Mouse (Mus musculus) hindbrain, embryonic 15.5 days (tissue): ENCODE results near the gene Ano9. TPM values are rescaled to one million over a fixed set of nuclear protein-coding genes. Genes with fewer than 3 reads are reported as not detected.

Experiments
- ATAC-seq: fragments of 200-750 bp; cut with Nextera tagmentation; 2 replicates; pipeline ENCODE4 v1.8.0; 2017; ENCODE audit warnings: low read depth, moderate number of reproducible peaks, moderate TSS enrichment; ENCODE audit not compliant: low FRiP score
- H3K27ac ChIP-seq: fragments of 300-500 bp; sonication (generic); replicated peaks from 2 replicates; pipeline ENCODE4 v1.5.1; 2015; ENCODE audit warnings: mild to moderate bottlenecking, inconsistent platforms
- H3K27me3 ChIP-seq: fragments of 300-500 bp; sonication (generic); 2 replicates; pipeline ENCODE4 v1.6.1; 2015; ENCODE audit warnings: control low read depth, inconsistent platforms
- H3K36me3 ChIP-seq: fragments of 300-500 bp; sonication (generic); 2 replicates; pipeline ENCODE4 v1.6.1; 2015; ENCODE audit warnings: control low read depth, inconsistent platforms
- H3K4me1 ChIP-seq: fragments of 300-500 bp; sonication (generic); replicated peaks from 2 replicates; pipeline ENCODE4 v1.6.1; 2015; ENCODE audit warnings: control low read depth, inconsistent platforms
- H3K4me2 ChIP-seq: fragments of 300-500 bp; sonication (generic); 2 replicates; pipeline ENCODE4 v1.6.1; 2015; ENCODE audit warnings: moderate library complexity, mild to moderate bottlenecking, inconsistent platforms
- H3K4me3 ChIP-seq: fragments of 300-500 bp; sonication (generic); 2 replicates; pipeline ENCODE4 v1.5.1; 2015; ENCODE audit warnings: mild to moderate bottlenecking, inconsistent platforms
- H3K9ac ChIP-seq: fragments of 300-500 bp; sonication (generic); 2 replicates; pipeline ENCODE4 v1.6.1; 2015; ENCODE audit warnings: inconsistent platforms
- H3K9me3 ChIP-seq: fragments of 300-500 bp; sonication (generic); 2 replicates; pipeline ENCODE4 v1.6.1; 2016; ENCODE audit warnings: control low read depth, inconsistent platforms
- WGBS: fragments of 180-500 bp; shearing (Covaris S2); methylation state at CpG from one replicate; pipeline ENCODE4 v1.1.7; 2015; 5-methylcytosine and 5-hydroxymethylcytosine counted together
- polyA plus RNA-seq: library from polyadenylated mRNA; unstranded; fragments of >200 nt; fragmentation: Nextera tagmentation; extraction: Ambion mirVana; gene quantifications from 2 replicates; pipeline ENCODE4 v1.2.1, GENCODE M21; 2015

The Ano9 gene
- polyA plus RNA-seq, 1 experiment from 2014 or later, result 0.47 TPM

DNA sequence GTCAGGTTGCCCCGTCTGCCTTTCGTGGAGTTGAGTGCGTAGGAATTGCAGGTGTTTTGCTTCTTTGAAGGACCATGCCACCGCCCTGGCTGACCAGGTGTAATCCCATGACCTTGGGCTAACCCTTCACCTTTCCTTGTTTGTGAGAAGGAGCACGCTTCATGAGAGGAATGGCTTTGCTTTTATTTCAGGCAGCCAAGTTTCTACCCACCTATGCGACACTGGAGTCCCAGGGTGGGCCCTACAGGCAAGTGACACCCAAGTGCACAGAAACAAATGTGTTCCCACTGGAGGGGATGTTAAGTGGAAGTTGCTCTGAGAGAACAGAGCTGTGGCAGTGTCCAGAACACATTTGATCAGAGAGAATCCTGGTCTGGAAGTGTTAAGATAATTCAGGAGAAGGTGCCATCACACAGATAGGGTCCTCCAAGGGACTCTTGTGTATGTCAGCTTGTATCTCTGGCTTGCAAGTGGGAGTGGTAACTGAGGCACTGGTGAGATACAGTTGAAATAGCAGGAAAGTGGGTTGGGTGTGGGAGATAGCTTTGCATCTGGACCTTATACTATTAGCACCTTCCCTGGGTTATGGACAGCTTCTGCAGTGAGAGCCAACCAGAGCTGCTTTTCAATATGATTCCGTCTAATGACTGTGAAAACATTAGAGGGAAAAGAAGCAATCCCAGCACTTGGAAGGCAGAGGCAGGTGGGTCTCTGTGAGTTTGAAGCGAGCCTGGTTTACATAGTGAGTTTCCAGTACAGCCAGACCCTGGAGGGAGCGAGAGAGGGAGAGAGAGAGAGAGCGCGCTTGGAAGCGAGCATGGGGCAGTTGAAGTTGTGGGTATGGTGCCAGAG, 14.5 kb upstream of the Ano9 start:
- Histone ChIP-seq H3K9ac (peak overlapping the region; percentile 90), H3K9me3 (no peaks in the 10 kb centered on the region), H3K4me3 (peak overlapping the region; percentile 97), H3K27ac (no peak overlapping the region), H3K4me1 (peaks cover 23% of the 10 kb centered on the region), H3K27me3 (no peaks in the 10 kb centered on the region), H3K36me3 (peaks cover 19% of the 10 kb centered on the region), H3K4me2 (peak overlapping the region; percentile 90)
- ATAC-seq, result no peak
- WGBS, result 60% methylated on average over 12 of the region's 12 CpGs

DNA sequence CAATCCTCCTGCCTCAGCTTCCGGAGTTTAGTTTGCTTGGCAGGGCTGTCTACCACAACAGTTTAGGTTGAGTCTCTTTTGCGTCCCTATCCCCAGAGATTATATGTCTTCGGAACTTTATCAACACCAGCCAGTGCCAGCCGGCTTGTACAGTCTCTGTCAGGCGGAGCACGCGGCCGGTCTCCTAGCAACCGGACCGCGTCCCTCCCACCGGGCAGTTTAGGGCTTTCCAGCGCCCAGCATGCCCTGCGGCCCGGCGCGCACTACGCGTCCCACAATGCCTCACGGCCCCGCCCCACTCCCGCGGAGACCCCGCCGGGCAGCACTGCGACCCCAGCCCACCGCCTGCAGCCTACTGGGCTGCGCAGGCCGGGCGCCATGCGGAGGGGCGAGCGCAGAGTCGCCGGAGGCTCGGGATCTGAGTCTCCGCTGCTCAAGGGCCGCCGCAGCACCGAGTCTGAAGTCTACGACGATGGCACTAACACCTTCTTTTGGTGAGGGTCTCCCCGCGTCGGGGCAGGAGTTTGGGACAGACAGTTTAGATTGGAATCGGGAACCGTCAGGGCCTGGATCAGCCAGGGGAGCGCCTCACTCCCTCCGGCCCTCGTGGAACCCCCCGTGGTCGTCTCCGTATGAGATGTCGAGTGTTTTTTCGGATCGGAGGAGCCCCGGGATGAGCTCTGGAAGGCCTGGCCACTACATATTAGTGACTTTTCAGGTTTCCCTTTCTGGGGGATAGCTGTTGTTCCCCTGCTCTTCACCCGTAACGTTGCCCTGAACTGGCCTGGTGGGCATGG, 13.6 kb upstream of the Ano9 start:
- under 1% methylated on average over 59 of the region's 59 CpGs for WGBS
- H3K9ac ChIP-seq, result peak overlapping the region; percentile 90

DNA sequence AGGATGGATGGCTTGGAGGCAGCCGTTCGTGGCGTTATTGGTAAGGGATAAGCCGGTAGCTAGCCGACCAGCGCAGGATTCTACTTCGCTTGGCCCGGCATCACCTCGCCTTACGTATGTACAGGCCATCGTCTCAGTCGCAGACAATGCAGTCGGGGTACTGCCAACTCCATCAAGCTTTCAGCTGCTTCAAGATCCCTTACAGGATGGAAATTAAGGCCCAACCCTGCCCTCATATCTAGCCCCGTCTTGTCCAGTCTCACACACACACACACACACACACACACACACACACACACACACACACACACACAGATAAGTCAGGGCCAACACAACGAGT, 5.9 kb upstream of the Ano9 start:
- H3K36me3 ChIP-seq, result no peaks in the 10 kb centered on the region

More for the DNA sequence above, 13.6 kb upstream of the Ano9 start:
- ATAC-seq, result peak; percentile 99
- peak overlapping the region; percentile 75 for H3K27ac ChIP-seq
- H3K4me3 ChIP-seq, result peak overlapping the region; percentile 97
- H3K9me3 ChIP-seq, result no peaks in the 10 kb centered on the region
- peaks cover 23% of the 10 kb centered on the region for H3K4me1 ChIP-seq
- H3K4me2 ChIP-seq, result peak overlapping the region; percentile 90
- H3K36me3 ChIP-seq, result peaks cover 10% of the 10 kb centered on the region
- no peaks in the 10 kb centered on the region for H3K27me3 ChIP-seq

DNA sequence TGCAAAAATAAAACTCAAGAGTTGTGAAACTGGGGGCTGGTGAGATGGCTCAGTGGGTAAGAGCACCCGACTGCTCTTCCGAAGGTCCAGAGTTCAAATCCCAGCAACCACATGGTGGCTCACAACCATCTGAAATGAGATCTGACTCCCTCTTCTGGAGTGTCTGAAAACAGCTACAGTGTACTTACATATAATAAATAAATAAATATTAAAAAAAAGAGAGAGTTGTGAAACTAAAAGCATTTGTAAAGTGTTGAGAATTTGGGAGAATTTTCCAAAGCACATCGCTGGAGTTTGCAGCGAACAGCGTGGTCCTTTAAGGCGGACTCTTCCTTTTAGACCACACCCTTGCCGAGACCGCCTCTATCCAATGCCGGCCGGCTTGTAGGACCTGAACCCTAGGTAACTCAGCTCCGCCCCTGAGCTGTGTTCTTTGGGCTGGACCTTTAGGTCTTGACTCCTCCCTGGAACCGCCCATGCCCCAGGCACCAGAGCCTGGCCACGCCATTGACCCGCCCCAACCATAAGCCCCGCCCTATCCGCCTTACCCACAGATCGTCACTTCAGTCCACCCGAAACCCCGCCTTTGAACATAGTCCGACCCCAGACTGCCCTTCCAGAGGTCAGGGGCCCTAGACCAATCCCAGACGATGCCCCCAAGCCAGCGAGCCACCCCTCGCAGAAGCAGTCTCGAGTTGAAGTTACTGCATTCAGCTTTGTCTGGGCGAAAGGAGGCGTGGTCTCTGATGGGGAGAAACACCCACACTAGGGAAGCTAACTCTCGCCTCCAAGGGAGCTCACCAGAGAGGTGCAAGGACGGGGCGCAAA, 5.3 kb upstream of the Ano9 start:
- H3K4me2 ChIP-seq, result peak overlapping the region; percentile 70
- no peaks in the 10 kb centered on the region for H3K27me3 ChIP-seq
- H3K9me3 ChIP-seq, result no peaks in the 10 kb centered on the region
- H3K27ac ChIP-seq, result peak overlapping the region; percentile 88
- peak overlapping the region; percentile 64 for H3K9ac ChIP-seq
- H3K36me3 ChIP-seq, result no peaks in the 10 kb centered on the region
- peaks cover 6% of the 10 kb centered on the region; the same call in 1 of the 2 replicates for H3K4me1 ChIP-seq
- 2% methylated on average over 29 of the region's 29 CpGs for WGBS
- peak; percentile 98 for ATAC-seq
- H3K4me3 ChIP-seq, result peak overlapping the region; percentile 76

More for the DNA sequence above, 5.9 kb upstream of the Ano9 start:
- H3K4me1 ChIP-seq, result peaks cover 6% of the 10 kb centered on the region; the same call in 1 of the 2 replicates
- ATAC-seq, result no peak
- no peaks in the 10 kb centered on the region for H3K9me3 ChIP-seq
- peak overlapping the region; percentile 70 for H3K4me2 ChIP-seq
- WGBS, result 1% methylated on average over 15 of the region's 15 CpGs
- peak overlapping the region; percentile 88 for H3K27ac ChIP-seq
- no peaks in the 10 kb centered on the region for H3K27me3 ChIP-seq
- H3K9ac ChIP-seq, result peak overlapping the region; percentile 64
- peak overlapping the region; percentile 76 for H3K4me3 ChIP-seq

DNA sequence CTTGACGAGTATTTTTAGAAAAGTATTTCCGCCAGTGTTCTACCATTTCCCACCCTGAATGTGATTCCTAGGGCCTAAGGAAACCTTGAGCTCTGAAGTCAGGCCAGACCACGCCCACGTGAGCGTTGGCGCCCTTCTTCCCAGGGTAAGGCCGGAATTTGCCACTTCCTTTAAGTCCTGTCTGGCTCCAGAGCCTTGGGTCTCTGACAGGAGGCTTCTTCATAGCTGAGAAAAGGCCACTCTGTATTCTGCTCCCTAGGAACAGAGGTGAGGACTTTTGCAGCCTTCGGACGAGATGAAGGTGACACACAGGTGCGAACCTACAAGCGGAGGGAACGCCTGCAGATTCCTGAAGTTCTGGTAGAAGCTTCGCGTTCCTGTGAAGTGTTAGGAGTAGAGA, 4.6 kb upstream of the Ano9 start, which contains the start of gene Ptdss2:
Gene Ptdss2, plus strand, starts transcription at position 138 of the 400 bp plus-strand sequence.
- 57% methylated on average over 14 of the region's 14 CpGs for WGBS
- H3K27me3 ChIP-seq, result peaks cover 4% of the 10 kb centered on the region

DNA sequence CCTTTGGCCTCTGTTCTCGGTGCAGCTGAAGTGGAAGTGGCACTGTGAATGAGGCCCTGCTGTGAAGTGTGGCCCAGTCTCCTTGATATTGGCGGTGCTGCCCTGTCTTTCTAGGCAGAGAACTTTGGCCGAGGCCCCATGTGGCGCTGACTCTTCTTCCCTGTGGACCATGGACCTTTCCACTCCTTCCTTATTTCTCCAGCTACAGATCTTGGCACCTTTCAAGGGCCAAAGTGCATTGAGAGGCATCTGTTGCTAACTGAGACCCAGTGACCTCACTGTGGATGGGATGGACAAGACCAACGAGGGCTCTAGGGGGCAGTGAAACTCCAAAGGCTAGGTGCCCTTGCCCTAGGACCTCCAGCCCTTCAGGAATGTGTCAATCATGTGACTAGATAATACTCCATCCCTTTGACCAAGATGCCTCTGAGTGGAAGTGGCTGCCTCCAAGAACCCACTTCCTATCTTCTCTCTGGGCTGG, 3.5 kb upstream of the Ano9 start:
- Histone ChIP-seq H3K27ac (no peak overlapping the region), H3K9ac (no peak overlapping the region), H3K4me1 (peaks cover 6% of the 10 kb centered on the region; the same call in 1 of the 2 replicates), H3K9me3 (no peaks in the 10 kb centered on the region), H3K4me3 (no peak overlapping the region), H3K4me2 (no peak overlapping the region), H3K27me3 (peaks cover 9% of the 10 kb centered on the region), H3K36me3 (no peaks in the 10 kb centered on the region)
- WGBS, result 73% methylated on average over 5 of the region's 5 CpGs
- no peak for ATAC-seq

More for the DNA sequence above, 4.6 kb upstream of the Ano9 start, which contains the start of gene Ptdss2:
- Histone ChIP-seq H3K4me2 (peak within 1 kb of the TSS; percentile 70), H3K27ac (peak within 1 kb of the TSS; percentile 88), H3K9ac (peak within 1 kb of the TSS; percentile 64), H3K4me3 (peak within 1 kb of the TSS; percentile 76), H3K36me3 (no peaks in the 10 kb centered on the region), H3K4me1 (peaks cover 6% of the 10 kb centered on the region; the same call in 1 of the 2 replicates), H3K9me3 (no peaks in the 10 kb centered on the region)
- ATAC-seq, result no peak

DNA sequence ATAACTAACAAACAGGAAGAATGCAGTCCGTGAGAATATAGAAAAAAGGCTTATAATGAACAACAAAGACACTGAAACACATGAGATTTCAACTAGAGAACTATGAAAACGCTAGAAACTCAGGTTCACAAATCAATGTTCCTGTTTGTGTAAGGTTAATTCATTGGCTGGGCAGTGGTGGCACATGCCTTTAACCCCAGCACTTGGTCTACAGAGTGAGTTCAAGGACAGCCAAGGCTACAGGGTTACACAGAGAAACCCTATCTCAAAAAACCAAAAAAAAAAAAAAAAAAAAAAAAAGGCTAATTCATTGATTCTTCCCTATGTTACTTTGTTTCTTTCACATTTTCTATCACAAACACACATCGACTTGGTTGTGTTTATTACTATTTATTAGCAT, 3.0 kb upstream of the Ano9 start:
- ATAC-seq, result no peak
- Histone ChIP-seq H3K36me3 (no peaks in the 10 kb centered on the region), H3K9ac (no peak overlapping the region), H3K4me1 (peaks cover 6% of the 10 kb centered on the region; the same call in 1 of the 2 replicates), H3K4me3 (no peak overlapping the region), H3K4me2 (no peak overlapping the region), H3K27me3 (peaks cover 9% of the 10 kb centered on the region), H3K9me3 (no peaks in the 10 kb centered on the region), H3K27ac (no peak overlapping the region)
- 82% methylated on average over 3 of the region's 3 CpGs for WGBS

DNA sequence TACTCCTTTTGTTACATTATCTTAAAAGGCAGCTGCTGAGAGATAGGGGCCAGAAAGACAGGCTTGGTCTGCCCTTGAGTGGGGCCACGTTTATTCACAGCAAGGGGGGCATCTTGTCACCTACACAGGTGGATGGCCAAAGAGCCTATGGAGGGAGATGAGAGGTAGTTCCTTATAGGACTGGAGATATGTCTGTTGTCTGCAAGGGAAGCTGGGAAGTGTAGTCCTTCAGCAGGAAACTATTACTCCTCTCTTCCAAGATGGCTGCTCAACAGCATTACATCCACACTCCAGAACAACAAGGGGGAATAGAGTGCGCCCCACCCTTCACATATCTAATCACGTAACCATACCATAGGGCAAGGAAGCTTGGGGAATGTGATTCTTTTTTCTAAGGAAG, 1.9 kb upstream of the Ano9 start:
- Histone ChIP-seq H3K27ac (no peak overlapping the region), H3K4me1 (peaks cover 6% of the 10 kb centered on the region; the same call in 1 of the 2 replicates), H3K36me3 (no peaks in the 10 kb centered on the region), H3K4me3 (no peak overlapping the region), H3K9ac (no peak overlapping the region), H3K9me3 (no peaks in the 10 kb centered on the region), H3K4me2 (no peak overlapping the region), H3K27me3 (peaks cover 9% of the 10 kb centered on the region)
- WGBS, result 74% methylated on average over 3 of the region's 3 CpGs
- ATAC-seq, result no peak

DNA sequence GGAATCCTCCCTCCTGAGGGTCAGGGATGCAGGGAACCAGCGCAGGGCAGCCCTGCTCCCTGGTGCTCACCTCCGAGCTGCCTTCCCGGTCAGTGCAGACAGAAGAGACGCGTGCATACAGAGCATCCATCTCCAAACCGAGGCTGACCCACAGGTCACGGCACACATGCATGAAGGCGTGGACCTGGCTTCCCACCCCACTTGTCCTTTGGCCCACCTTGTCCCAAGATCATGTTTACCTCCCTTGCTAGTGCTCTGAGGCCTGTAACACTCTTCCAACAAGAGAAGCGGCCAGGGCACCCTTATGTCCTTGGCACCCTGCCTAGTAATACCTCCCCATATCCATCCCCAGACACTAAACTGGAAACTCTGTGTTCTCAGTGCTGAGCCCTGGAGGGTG, 1.7 kb downstream of the Ano9 start:
- Histone ChIP-seq H3K27me3 (peaks cover 9% of the 10 kb centered on the region), H3K4me3 (no peak overlapping the region), H3K9me3 (no peaks in the 10 kb centered on the region), H3K4me2 (no peak overlapping the region), H3K36me3 (no peaks in the 10 kb centered on the region), H3K4me1 (no peaks in the 10 kb centered on the region), H3K9ac (no peak overlapping the region), H3K27ac (no peak overlapping the region)
- no peak for ATAC-seq
- 92% methylated on average over 9 of the region's 9 CpGs for WGBS

DNA sequence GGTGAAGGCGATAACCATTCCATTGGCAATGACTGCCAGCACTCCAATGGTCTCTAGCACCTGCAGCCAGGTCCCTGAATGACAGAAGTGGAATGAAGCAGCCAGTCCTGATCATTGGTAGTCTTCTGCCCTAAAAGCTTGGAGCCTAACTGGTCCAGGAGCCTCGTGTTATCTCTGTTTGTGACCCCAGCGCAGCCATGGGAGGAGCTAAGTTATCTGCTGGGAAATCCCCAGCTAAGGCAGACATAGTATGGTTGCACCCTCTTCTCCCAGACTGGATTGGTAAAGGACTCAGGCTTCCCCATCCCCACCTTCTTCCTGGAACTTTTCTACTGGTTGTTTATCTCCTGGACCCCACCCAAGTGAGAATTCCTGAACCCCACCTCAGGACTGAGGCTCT, 14.4 kb downstream of the Ano9 start:
- WGBS, result 80% methylated on average over 3 of the region's 3 CpGs
- H3K9me3 ChIP-seq, result no peaks in the 10 kb centered on the region
- no peak for ATAC-seq
- no peak overlapping the region for H3K4me2 ChIP-seq
- peaks cover 13% of the 10 kb centered on the region for H3K4me1 ChIP-seq
- no peak overlapping the region for H3K4me3 ChIP-seq
- no peak overlapping the region for H3K27ac ChIP-seq
- peaks cover 38% of the 10 kb centered on the region for H3K27me3 ChIP-seq
- H3K36me3 ChIP-seq, result no peaks in the 10 kb centered on the region
- H3K9ac ChIP-seq, result no peak overlapping the region

DNA sequence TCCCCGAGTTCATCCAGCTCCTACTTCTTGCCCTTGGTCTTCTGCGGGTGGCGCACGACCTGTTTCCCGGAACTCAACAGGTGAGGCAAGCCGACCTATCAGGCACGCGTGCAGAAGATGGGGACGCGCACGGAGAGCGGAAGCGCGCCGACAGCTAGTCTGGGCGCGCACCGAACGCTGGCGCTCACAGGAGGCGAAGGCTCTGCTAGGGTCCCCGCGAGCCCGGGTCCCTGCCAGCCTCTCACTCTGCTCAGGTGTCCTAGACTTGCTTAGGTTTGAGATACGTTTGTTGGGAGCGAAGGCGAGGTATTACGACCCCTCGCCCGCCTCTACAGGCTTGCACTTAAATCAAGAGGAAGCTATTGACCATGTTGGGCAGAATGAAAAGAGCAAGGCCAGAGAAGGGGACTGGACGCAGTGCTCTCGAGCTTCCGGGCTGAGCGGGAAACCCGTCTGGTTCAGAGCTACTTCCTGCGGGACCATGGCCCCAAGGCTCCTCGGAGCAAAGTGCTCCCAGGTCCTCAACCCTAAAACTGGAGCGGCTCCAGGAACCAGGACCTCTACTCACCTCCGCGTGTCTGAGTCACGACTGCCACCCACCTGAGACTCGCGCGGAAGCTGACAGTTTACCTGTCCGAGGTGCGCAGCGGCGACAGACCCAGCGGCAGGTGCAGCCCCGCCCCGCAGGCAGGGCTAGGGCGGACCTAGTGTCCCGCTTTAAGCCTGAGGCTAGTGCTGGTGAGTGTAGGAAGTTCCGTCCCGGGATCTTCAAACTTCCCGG, 17.5 kb downstream of the Ano9 start, which contains the start of gene Sigirr:
Gene Sigirr, minus strand, starts transcription at position 662 of the 781 bp plus-strand sequence.
- peak within 1 kb of the TSS; percentile 43 for H3K9ac ChIP-seq
- peaks cover 13% of the 10 kb centered on the region for H3K4me1 ChIP-seq
- peak within 1 kb of the TSS; percentile 48 for H3K4me3 ChIP-seq
- H3K27me3 ChIP-seq, result peaks cover 42% of the 10 kb centered on the region
- H3K4me2 ChIP-seq, result peak within 1 kb of the TSS; percentile 87
- H3K9me3 ChIP-seq, result no peaks in the 10 kb centered on the region
- H3K36me3 ChIP-seq, result no peaks in the 10 kb centered on the region
- H3K27ac ChIP-seq, result no peak within 1 kb of the TSS
- WGBS, result 2% methylated on average over 56 of the region's 56 CpGs
- 0 out of 2 replicates have a peak, but pooled peaks have one; percentile 42 for ATAC-seq
